Mouse (Mus musculus): Measurements from ENCODE around the gene Pde2a. TPM values are rescaled to one million over a fixed set of nuclear protein-coding genes. Genes with fewer than 3 reads are reported as not detected.

The Pde2a gene
- total RNA-seq, 1 experiment from 2014 or later, result 169 TPM

DNA sequence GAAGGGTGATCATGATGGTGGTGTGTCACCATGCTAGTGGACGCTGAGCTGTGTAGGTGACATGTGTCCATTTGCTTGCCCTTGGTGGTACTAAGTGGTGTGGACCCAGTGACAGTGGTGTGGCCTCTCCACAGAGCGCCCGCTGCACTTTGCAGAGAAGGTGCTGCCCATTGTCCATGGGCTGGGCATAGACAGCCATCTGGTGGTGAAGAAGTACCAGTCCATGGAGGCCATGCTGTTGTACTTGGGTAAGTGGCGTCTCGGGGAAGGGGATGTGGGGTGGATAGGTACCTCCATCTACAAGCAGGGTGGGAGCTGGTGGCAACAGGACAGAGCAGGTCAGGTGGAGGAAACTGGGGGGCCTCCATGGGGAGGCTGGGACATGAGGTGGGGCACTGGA, 17.7 kb upstream of the Pde2a start:
- no peak for DNase-seq

DNA sequence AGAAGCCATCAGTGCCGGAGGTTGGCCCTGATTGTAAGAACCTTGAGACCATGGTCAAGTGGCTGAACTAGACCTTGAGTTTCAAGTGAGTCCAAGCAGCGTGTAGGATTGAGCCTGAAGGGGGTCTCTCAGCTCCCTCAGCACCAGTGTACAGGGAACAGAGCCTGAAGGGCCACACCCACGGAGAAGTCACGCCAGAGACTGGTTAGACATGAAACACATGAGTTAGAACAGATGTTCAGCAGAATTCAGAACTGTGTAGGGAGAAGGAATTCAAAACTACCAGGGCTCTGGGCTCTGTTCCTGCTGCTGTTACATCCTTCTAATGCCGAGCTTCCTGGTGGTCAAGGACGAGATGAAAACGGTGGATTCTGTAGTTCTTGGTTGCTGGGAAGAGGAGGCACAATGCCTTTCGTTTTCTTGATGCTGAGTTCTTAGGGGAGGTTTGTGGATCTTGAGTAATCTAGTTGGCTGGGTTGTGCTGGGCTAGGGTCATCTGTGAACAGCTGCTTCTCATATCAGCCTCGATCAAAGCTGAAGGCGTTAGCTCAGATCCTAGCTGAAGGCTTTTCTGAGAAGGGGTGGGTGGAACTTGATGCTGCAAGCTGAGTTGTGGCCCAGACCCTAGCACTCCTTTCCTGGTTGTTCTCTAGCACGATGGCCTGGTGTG, 11.1 kb upstream of the Pde2a start, which contains the start of gene Gm45837:
TSS of gene Gm45837 (plus strand) at position 620 of the 670 bp plus-strand sequence.
- no peak for DNase-seq

DNA sequence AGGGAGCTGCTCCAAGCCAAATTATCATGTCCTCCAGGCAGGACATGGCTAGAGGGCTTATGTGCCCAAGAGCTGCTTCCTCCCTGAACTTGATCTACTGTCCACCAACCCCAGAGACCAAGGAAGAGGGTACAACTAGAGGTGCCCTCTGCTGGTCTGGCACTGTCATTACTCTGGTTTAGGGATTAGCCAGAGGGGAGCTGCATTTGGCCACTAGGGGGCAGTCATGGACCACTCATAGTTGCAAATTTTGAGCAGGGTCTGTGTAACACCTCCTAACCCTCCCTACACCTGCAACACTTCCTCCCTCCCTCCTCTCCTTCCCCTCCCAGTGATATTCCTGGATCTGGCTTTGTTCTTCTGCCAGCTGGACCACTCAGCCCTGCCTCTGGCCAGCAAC, 8.7 kb upstream of the Pde2a start:
- DNase-seq, result peak; percentile 83

DNA sequence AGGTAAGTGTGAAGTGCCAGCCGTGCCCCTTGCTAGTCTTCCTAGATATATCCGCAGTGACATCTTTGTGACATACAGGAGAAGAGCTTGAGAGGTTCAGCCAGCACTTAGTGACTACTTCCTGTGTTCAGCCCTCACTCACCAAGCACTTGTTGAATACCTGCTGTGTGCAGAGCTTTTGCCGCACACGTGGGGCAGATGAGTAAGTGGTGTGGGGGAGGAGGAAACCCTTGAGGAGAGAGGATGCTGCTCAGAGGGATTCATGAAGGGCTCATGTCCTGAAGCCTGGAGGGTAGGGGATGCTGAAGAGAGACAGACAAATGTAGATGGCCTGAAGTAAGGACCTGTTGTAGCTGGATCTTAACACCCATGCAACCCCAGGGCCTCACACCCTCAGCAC, 7.3 kb upstream of the Pde2a start:
- DNase-seq, result no peak

GRCm38 (mm10) chr7:101414661-101415511, 6.6 kb upstream of the Pde2a start:
- no peak for DNase-seq

GRCm38 (mm10) chr7:101415512-101416100, 5.9 kb upstream of the Pde2a start:
- DNase-seq, result no peak

- DNase-seq, result no peak
Observed at GRCm38 (mm10) chr7:101416391-101416790, 5.1 kb upstream of the Pde2a start.

- DNase-seq, result no peak
Observed at GRCm38 (mm10) chr7:101419013-101419770, 2.3 kb upstream of the Pde2a start.

GRCm38 (mm10) chr7:101422069-101422468, 578 bp downstream of the Pde2a start:
- no peak for DNase-seq

GRCm38 (mm10) chr7:101422646-101423045, 1.2 kb downstream of the Pde2a start:
- no peak for DNase-seq

DNA sequence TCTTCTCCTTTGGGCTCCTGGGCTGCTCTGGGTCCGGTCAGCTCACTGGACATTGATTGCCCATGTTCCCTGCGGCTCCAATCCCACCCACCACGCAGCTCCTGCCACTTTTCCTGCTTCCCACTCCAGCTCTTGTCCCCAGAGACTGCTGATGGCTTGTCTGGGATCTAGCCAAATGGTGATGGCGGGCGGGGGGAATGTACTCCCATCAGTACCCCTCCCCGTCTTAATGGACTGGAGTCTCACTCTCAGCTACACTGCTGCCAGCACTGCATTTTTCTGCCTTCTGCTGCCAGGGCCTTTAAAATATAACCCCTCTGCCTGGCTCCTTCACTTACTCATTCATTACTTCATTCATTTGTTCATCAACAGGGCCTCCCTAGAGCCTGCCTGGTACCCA, 2.5 kb downstream of the Pde2a start:
- no peak for DNase-seq

GRCm38 (mm10) chr7:101426692-101427091, 5.2 kb downstream of the Pde2a start:
- no peak for DNase-seq

DNA sequence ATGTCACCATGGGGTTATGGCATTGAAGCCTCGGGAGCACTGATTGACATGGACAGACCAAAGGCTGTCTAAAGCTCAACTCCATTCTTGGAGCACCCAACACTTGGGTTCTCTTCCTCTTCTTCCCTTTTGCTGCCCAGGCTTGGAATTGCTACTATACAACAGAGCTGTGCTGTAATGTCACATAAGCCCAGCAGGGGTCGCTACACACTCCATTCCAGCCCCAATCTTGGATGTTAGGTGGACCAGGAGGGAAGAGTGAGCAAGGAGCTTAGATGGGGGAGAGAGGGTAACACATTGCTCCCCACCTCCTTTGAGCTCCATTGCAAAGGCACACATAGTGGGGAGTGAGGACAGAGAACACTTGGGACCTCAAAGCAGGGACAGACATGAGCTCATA, 6.2 kb downstream of the Pde2a start:
- peak; percentile 57 for DNase-seq

DNA sequence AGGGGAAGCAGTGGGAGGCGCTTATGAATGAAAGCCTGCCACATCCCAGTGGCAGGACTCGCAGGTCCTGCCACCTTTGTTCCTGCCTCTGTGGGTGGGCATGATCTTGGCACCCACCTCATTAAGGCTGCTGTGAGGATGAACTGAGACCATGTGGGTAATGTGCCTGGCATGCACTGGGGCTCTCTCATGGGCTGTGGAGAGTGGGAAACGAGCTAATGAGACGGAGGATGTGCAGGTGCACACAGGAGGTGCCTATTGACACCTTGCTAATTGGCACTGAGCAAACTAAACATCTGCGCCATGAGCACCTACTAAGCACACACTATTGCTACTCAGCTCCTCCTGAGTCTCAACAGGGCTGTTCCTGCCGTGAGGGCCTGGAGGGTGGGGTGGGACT, 13.5 kb downstream of the Pde2a start:
- DNase-seq, result no peak

DNA sequence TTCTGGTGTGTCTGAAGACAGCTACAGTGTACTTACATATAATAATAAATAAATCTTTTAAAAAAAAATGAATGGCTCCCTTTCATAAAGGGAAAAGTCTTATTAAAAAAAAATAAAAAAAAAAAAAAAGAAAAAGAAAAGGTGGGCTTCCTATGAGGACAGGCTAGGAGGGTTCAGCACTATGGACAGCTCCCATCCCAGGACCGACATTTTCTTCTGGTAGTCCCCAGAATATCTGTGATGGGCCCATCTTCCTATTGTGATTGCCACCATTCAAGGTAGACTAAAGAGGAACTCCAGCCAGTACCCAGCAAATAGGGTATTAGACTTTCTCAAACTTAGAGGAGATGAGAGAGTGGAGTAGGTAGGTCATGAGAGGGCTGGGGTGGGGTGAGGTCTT, 16.4 kb downstream of the Pde2a start:
- no peak for DNase-seq

DNA sequence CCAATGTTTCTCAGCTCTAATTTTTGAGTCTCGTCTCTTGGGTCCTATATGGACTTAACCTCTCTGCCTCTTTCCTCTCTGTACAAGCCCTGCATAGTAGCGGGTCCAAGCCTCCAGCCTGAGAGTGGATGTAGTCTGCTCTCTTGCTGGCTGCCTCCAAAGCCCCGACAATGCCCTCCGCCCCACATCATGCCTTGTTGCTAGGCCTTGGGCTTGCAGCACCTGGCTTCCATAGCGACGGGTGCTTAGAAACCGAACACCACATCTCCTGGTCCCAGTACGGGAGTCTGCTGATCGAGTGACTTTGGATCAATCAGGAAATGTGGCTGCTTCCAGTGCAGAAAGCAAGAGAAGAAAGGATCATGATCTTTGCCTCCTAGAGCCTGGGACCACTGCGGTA, 21.6 kb downstream of the Pde2a start:
- no peak for DNase-seq

DNA sequence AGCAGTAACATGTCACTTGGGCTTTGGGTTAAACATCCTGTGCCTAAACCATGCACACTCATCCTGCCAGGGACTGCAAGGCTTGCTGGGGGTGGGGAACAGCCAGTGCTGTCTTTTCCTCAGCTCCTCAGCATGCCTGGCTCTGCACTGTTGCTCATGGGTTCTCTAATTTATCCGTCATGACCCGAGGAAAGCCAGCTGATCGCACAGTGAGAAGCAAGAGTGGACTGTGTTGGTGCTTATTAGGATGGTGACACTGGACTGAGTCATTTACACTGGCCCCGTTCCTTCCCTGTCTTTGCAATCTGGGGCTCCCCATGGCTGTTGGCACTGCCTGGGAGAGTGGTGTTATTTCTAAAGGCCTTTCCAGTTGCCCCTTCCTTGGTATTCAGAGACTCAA, 22.7 kb downstream of the Pde2a start:
- DNase-seq, result no peak

- peak; percentile 61 for DNase-seq
Observed at GRCm38 (mm10) chr7:101449855-101450254, 28.4 kb downstream of the Pde2a start.

DNA sequence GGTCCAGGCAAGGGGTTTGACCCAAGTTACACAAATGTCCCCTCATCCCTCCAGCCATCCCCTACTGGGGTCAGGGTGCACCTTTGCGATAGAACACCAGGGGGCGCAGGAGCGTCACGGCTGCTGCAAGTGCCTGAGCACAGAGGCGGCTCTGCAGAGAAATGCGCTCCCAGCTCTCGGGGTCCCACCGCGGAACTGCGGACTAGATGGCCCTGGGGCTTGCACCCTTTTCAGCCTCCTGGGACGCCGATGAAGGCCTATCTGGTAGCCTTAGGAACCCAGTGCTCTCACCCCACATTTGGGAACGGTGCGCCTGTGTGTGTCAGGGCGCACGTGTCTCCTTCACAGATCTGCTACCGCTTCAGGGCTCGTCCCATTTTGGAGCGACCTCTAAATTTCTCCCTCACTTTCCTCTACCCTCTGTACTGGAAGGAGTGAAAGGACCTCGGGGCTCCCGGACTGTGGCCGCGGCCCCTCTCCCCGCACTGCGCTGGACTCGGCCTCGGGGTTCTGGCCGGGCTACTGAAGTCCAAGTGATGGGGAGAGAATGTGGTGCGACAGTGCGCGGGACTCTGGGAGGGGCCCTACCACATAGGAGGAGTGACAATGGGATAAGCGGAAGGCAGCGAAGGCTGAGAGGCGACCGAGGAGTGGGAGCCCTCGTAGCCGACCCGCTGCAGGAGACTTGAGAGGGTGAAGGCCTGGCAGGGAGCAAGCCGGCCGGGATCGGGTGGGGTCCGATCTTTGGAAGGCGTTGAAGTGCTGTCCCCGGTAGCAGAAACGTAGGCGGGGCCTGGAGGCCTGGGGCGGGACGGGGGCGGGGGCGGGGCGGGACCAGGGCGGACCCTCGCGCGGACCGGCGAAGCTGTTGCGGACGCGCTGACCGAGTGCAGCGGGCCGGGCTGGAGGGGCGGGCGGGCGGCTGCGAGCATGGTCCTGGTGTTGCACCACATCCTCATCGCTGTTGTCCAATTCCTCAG, 29.2 kb downstream of the Pde2a start:
- DNase-seq, result peak; percentile 93

GRCm38 (mm10) chr7:101452669-101453068, 31.2 kb downstream of the Pde2a start:
- DNase-seq, result no peak

- DNase-seq, result no peak
Observed at GRCm38 (mm10) chr7:101453296-101453695, 31.8 kb downstream of the Pde2a start.
